Mouse (Mus musculus): Measurements from ENCODE around the gene Mef2a.
"Not testable (repeated sequence)": the region's sequence is repeated elsewhere in the genome, so short reads cannot be mapped to it uniquely, and the experiment has no call there.

Gene Mef2a

DNA sequence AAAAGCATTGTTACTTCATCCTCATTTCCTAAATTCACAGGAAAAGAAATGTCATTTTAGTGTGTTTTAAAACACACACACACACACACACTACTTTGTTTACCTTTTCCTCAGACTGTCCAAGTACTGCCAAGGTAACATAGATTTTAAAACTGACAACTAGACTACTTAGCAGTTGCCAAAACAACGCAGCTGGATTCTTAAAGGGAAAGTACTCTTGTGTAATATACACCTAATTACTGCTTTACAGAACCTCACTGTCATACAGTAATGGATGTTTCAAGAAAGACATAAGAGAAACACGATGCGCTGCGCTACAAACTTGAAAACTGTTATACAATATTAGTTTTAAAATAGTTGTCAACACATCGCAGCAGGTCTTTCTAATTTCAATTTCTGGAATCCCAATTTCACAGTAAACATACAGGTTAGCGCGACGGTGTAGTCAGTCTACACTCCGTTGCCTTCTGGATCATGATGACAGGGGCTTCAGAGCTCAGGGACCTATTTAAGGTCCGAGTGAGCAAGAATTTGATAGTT is 1.2 kb downstream of the Mef2a start:
- no peak for DNase-seq (ENCODE audit: low spot score)

DNA sequence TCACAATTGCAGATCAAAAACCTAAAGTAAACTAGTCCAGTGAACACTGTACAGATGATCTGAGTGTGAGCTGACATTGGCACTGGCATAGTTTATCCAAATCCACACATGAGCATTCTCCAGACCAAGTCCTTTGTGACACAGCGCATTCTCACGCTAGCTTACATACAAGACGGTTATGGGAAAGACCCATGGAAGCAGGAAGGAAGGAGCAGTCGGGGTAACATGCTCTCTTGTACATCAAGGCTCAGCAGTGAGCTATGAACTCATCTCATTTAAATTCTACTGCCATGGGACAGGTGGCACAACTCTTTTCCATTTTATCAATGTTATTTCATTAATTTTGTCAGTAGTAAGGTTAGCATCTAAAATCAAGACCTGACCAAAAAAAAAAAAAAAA is 3.0 kb downstream of the Mef2a start:
- DNase-seq (ENCODE audit: low spot score), result no peak

DNA sequence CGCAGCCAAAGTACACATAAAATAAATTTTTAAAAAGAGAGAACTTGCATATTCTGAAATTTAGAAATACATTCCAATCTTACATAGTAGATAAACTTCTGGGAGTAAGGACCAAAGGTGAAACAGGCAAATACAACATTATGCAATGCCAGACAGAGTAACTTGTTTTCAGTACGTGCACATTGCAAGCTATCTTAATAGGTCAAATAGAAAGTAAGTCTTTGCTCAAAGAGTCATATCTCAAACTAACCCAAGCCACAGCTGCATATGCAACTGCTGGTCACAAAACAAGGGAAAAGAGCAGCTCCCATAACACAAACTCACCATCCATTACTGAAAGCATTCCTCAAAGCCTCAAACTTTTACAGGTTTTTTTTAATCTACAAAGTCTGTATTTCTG is 4.3 kb downstream of the Mef2a start:
- DNase-seq (ENCODE audit: low spot score), result no peak

DNA sequence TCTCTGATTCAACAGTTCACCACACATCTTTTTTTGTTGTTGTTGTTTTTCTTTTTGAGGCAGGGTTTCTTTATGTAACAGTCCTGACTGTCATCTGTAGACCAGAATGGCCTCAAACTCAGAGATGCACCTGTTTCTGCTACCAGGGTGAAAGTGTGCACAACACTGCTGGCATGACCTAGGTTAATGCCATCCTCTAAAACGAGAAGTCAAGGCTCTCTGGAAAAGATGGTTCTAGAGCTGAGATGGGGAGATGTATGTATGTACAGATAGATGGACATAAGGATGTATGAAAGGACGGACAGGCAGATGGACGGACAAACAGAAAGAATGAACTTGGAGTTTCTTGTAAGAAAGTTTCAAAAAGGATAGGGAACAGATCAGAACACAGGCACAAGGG is 12.1 kb downstream of the Mef2a start:
- DNase-seq (ENCODE audit: low spot score), result no peak

DNA sequence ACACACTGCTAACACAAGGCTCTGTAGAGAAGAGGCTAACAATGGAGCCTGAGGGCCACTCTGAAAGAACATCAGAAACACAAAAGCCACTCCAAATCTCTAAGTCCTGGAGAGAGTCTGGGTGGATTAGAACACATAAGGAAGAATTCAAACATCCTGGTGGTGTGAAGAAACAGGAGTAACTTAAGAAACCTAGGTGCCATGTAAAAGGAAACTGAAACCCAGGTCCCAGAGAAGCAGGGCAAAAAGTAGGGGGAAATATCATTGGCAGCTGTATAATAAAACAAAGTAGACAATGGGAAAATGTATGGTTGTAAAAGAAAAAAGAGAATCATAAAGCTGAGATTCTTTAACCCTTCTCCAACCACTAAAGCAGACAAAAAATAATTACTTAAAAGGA is 12.8 kb downstream of the Mef2a start:
- no peak for DNase-seq (ENCODE audit: low spot score)

DNA sequence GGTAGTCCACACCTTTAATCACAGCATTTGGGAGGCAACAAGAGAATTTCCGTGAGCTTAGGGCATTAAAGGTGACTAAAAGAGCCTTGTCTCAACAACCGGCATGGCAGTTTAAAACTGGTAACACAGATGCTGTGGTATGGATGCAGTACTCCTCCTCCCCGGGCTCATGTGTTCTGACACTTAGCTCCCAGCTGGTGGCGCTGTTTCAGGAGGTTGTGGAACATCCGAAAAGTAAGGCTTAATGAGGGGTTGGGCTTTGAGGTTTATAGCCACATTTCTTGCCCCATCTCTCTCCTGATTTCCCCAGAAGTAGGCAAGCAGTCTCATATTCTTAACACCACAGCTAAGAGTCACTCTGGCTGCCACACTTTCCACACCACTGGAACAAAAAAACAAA is 16.8 kb downstream of the Mef2a start:
- no peak for DNase-seq (ENCODE audit: low spot score)

DNA sequence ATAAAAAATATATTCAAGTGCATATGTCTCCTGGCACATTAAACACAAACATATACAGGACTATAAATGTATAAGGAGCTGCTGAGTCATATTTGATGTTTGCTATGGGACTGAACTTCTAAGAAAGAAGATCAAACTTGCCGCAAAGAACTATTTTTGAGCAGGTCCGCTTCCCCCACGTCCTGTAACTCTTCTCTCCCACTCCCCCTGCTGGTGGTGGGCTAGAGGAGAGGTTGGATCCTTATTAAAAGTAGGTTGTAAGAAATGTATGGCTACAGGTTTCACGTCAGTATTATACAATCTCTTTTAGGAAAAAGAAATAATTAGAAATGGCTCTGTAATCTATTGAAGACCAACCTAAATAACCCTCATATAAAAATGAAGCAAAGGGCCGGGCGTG is 19.0 kb downstream of the Mef2a start:
- DNase-seq (ENCODE audit: low spot score), result no peak

DNA sequence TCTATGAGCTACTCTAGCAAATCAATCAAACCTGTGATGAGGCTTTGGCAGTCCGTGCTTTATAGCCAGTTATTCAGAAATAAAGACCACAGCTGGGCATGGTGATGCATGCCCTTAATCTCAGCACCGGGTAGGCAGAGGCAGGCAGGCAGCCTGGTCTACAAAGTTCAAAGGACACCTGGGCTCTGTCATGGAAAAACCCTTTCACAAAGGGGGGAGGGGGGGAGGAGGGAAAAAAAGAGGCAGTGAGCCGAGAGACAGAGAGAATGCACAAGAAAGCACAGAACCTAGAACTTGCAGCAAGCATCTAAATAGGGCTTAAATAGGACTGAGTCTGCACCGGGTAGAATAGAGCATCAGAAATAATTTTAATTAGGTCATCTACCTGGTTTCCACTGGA is 19.7 kb downstream of the Mef2a start:
- no peak for DNase-seq (ENCODE audit: low spot score)

DNA sequence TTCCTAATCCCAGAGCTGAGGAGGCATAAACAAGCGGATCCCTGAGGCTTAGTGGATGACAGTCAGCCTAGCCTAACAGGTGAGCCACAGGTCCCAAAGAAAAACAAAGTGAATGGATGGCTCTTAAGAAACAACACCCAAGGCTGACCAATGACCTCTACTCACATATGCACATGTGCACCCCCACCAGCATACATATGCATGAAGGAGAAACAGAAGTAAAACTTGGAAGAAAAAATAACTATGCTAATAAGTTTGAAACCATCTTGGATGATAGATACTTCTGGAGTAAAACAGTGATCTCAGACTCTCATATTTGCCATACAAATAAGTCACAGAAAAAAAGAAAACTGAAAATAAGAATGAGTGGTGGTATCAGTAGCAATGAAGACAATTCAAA is 28.2 kb downstream of the Mef2a start:
- no peak for DNase-seq (ENCODE audit: low spot score)

DNA sequence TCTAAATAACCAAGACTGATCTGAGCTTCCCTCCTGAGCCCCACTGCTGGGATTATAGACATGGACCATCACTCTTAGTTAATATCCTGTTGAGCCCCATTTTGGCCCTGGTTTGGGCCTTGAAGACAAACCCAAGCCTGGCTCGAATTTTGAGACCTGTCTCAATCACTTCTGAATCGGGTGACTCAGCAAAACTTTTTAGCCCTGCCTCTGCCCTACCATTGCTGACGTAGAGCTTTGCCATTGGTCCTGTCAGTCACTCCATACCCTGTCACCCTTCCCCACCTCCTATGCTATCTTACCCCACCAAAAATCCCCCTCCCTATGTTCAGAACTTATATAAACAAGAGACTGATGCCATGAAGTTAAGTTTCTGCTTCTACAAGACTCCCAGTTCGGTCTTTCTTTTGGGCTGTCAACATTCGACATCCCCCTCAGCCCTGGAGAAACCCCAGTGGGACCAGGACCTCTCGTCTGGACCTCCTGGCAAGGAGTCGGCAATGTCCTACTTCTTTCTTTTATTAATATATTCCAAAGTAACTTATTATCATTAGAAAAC is 30.5 kb downstream of the Mef2a start:
- no peak for DNase-seq (ENCODE audit: low spot score)

DNA sequence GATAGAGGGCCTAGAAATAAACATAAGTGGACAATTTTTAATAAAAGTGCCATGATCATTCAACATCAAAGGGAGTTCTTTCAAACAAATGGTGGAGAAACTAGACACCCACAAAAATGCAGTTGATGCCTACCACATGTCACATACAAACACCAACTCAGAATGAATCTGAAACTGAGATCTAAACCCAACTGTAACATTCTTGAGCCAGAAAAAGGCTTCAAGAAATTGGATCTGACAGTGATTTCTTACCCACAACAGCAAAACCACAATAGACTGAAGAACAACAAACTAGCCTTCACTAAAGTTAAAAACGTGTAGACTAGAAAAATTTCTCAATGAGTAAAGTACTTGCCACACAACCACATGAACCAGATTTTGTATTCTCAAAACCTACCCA is 52.3 kb downstream of the Mef2a start:
- DNase-seq (ENCODE audit: low spot score), result no peak

DNA sequence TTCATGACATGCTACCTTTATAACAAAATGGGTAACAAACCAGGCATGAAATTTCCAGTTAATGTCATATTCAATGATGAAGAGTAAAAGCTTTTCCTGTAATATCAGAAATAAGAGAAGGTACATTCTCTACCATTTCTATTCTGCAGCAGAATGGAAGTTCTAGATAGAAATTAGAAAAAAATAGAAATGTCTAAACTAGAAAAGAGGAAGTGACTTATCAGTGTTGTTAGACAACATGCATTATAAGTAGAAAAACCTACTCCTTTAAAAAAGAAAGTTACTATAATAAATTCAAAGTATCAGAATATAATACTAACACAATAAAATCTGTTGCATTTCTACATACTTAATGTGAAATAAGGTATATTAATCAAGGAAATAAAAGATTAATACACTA is 54.0 kb downstream of the Mef2a start:
- no peak for DNase-seq (ENCODE audit: low spot score)

DNA sequence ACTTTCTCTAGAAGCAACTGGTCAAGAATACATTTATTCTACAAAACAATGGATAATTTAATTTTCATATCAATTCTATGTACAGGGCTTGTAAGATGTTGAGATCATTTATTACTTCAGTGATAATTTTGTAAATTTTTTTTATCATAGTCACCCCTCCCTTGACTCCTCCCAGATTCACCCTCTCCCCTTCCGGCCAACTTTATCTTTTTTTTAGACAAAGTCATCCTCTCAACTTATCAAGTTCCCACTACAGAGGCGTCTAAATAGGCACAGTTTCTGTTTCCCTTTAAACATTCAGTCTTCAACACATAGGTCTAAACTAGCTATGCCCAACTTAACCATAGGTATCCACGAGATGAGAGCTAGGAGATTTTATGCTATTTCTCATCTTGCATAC is 59.5 kb downstream of the Mef2a start:
- no peak for DNase-seq (ENCODE audit: low spot score)

DNA sequence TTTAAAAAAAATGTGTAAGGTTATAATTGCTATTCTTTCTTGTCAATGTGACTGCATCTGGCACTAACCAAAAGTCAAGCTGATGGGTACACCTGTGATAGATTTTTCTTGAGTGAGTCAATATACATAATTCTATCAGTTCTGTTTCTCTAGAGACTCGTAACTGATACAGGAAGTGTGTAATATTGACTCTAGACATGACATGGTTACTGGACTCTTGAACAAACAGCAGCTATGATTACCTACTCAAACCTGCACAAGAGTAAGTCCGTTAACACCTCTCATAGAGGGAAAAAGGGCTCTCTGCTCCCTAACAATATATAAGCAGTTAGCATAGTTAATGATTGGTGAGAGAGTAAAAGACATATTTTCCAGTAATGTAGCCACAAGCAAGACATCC is 62.5 kb downstream of the Mef2a start:
- no peak for DNase-seq (ENCODE audit: low spot score)

DNA sequence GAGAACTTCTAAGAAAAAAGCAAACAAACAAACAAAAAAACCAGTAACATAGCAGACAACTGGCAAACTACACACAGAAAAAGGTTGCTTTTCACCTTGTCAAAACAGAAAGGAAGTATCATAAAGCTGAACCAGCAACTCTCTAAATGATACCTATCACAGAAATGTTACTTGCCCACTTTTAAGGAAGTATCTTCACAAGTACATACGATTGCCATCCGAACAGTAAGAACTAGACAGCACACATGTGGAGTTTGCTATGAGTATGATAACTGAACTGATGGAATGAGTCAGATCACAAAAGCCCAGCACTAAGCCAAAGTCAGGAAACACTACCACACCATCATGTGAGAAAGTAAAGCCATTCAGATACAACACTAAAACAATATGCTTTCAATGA is 64.6 kb downstream of the Mef2a start:
- no peak for DNase-seq (ENCODE audit: low spot score)

DNA sequence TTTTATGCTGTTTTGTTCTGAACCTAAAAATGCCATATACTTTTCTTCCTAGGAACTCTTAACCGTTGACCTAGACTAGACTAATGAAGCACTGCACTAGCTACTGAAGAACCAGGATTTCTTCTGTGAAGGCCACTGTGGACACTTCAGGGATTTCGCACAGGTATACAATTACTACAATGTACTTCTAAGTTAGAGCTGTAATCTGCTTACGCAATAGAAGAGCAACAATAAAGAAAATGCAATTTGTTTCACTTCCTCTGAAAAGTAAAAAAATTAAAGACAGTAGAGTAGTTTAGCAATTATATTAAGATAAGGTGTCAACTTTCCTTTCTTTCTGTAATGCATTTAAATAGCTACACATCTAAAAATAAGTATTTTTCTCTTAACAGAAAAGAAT is 65.6 kb downstream of the Mef2a start:
- DNase-seq (ENCODE audit: low spot score), result no peak

DNA sequence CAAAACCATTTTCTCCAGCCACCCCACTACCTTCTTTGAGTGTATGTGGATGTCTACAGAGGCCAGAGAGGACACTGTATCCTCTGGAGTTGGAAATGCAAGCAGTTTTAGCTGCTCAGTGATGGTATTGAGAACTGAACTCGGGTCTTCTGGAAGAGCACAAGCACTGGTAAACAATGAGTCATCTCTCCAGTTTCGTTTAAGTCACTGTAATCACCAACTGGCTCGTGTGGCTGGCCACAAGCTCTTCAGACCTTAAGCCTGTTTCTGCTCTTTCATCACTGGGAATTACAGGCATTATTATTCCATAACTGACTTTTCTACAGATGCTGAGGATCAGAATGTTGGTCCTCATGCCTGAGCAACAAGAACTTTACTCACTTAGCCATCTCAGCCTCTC is 67.7 kb downstream of the Mef2a start:
- no peak for DNase-seq (ENCODE audit: low spot score)

DNA sequence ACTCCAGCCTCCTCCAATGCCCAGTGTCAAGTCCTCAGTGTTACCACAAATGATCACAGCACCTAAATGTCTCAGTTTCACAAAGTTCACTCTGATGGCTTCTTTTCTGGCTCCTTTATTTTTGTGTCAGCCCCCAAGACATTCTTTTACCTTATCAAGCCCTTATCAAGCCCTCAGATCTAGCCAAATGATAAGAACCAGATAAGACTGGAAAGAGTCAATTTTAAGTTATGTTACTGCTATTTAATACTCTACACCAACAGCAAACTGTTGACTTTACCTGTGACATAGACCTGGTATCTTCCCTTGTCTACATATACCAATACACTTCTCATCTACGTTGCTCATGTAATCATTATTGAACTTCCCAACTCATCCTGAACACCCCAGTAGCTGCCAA is 76.2 kb downstream of the Mef2a start:
- DNase-seq (ENCODE audit: low spot score), result no peak

DNA sequence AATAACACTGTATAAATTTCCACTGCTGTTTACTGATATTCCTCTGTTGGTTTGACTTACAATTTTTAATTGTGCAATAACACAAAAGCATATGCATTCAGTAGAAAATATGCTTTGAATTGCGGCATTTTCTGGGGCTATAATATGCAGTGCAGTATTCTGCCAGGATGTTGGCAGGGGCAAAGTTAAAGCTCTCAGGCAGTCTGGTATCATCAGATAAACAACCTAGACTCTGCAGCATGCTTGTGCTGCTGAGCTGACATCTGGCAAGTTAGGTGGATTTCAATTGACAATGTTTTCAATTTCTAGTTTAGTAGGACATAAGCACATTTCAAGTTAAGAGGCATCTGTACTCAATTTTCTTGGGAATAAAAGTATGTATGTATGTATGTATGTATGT is 81.3 kb downstream of the Mef2a start:
- DNase-seq (ENCODE audit: low spot score), result no peak

DNA sequence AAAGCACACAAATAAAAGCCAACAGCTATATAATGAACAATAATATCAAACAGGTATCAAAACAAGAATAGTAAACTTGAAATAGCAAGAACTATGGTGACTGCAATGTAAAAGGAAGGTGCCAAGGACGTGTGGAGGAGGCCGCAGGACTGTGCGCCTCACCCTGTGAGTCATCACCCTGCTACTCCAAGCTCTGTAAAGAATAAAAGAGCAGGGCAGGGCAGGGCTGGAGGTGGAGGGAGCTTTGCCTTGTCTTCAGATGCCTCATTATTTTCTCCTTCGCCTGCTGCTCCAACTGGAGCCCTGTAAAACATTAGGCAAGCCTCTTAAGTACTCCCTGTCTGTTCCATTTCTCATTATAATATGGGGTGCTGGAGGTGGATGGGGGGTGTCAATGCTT is 85.2 kb downstream of the Mef2a start:
- no peak for DNase-seq (ENCODE audit: low spot score)

DNA sequence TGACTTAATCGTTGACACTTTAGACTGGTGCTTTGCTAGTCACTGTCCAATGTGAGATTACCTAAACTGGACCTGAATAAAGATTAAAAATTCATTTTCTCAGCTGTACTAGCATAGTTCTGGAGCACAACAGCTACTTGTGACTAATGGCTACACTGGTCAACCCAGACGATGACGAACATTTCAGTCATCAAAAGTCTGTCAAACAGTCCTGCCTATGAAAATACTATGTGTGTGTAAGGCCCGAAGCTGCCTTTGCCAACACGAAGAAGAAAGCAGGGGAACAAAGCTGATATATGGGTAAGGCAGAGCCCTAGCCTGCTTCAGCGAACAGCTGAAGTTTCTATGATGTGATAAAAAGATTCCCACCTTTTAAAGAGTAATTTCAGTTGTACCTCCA is 89.1 kb downstream of the Mef2a start:
- no peak for DNase-seq (ENCODE audit: low spot score)

DNA sequence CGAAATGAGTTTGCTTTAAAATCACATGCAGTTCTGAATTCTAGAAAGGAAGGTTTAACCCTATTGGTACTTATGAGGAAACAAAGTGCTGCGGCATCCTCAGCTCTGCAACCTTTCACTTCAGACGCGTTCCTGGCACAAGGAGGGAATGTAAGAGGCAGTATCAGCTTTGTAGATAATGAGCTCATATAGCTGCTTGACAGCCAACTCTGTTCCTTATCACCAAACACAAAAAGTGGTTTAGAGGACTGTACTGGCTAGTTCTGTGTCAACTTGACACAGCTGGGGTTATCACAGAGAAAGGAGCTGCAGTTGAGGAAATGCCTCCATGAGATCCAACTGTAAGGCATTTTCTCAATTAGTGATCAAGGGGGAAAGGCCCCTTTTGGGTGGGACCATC is 102.2 kb downstream of the Mef2a start:
- DNase-seq (ENCODE audit: low spot score), result not testable (repeated sequence)

DNA sequence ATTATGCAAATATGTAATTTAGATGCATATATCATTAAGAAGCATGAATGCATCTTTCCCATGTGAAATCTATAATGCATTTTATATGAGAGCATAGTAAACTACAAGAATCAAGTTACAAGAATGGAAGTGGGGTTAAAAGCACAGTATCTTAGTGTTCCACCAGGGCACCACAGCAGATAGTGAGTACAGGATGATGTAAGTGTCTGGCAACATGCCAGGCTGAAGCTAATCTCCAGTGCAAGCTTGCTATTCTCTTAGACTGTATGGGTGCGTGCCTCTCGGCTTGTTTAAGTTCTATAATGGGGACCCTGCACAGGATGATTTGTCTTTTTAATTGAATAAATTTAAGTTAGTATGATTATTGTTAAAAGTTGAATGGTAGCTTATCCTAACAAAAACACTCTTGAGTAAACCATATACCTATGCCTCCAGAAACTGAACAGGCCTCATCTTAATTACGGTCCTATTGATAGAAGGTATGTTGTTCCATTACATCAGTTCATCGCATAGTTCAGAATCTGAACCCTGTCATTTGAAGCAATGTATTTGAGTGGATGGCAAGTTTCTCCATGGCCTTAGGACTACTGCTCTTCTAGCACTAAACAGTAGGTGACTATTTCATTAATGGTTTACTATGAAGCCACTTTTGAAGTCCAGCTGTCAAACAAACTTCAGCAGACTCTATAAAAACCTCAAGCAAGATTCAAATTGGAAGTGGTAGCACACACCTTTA is 112.7 kb downstream of the Mef2a start:
- peak; percentile 42 for DNase-seq (ENCODE audit: low spot score)

DNA sequence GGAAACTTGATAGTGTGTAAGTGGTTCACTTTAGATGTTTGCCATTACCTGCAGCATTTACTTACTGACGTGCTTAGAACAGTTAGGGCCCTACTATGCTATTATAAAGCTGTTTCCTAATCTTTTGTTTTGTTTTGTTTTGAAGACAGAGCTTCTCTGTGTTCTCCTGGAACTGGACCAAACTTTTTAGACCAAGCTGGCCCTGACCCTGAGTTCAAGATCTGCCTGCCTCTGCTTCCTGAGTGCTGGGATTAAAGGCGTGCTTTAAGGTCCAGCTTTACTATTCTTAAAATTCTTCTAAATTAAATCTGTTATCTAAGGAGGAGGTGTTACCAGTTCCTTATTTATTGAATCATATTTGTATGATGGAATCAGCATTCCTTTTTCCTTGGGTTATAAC is 126.6 kb downstream of the Mef2a start:
- no peak for DNase-seq (ENCODE audit: low spot score)

All from ovary, postnatal 36 days (tissue).